In the genomic region with DNA sequence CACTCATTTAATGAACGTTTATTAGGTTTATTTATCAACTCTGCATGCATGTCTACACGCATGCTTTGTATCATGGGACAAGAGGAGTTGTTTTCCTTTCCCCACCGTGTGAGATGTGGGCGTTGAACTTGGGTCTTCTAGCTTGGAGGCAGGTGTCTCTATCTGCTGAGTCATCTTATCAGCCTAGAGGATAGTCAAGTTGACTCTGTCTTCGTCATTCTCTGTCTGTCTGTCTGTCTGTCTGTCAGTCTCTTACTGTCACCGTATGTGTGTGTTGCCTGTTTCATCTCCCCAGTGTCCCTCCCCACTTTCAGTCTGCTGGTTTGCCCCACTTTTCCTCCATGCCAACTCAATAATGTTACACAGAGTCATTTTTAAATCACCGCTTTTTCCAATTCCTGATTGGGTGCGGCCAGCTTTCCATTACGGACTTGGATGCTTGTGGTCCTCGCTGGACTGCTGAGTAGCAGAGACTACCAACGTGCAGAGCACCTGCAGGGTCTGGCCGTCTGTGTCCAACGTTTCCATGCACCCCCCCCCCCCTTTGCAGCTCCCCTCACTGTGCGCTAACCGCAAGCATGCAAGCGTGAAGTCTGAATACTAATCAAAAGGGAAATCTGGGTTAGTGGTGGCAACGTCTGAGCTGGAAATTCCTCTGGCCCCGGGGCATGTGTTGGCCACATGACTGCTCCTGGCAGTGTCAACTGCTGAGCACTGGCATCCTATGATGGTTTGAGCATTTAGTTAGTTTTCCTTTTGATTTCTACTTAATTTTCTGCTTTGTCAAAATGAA, we compare ENCODE assay signal across 11 mouse cellular contexts.
A peak's percentile ranks its signal among the peaks of the same experiment; 100 is the strongest.
DNase-seq lines count a peak whose midpoint lies in the region; ATAC-seq and TF ChIP-seq lines count a peak whose summit lies in the region.
"Had no signal": no experiment of that assay in that cellular context is flagged by ENCODE, and none has a peak within 500 bp of the region (broad histone marks: within the 10 kb centered on the region; RNA-seq: fewer than 3 reads in every experiment).

No protein-coding gene starts in this region.

- peak; percentile 4 to 5 for DNase-seq in cerebellum, adult 18-20 months
- no peak for DNase-seq in cerebellum, adult 8-10 months
- DNase-seq in kidney, adult 2 months, result peak; percentile 12
- DNase-seq in kidney, adult 18-20 months, result no peak
- peak; percentile 41 for DNase-seq in Patski (ENCODE audit: low read depth, low spot score)
- peak; percentile 13 for DNase-seq in forelimb bud, embryonic 11.5 days (ENCODE audit: low read depth, low spot score)
- no peak for DNase-seq in right cerebral cortex, postnatal 14 days
- no peak for DNase-seq in heart, postnatal 10 days
- DNase-seq: layer of hippocampus, postnatal 36 days; liver, embryonic 13.5 days had no signal

- intact Hi-C loops in heart, postnatal 10 days (cut with DNase I), result no loop called here

- POLR2A ChIA-PET in Patski (lab: Charles Lee), result interaction anchor here (0.6 kb wide), 1 partner anchor 69 kb away, joined by 3 read pairs; no protein-coding TSS in a partner anchor

- 67% methylated on average over 18 of the region's 18 CpGs for WGBS in kidney, adult 2 months

- TF ChIP-seq CTCF in kidney, adult 2 months (conservative IDR thresholded peaks at IDR 0.05; ENCODE audit: insufficient read depth, insufficient read length, low read depth, low read length), result no peak
- no peak for TF ChIP-seq CTCF in Patski (IDR thresholded peaks at IDR 0.05)

- peak; percentile 47 for ATAC-seq in Patski

- no peaks in the 10 kb centered on the region for H3K4me1 ChIP-seq in kidney, adult 2 months (ENCODE audit: control insufficient read depth, insufficient read depth, low read length)
- H3K4me1 ChIP-seq: liver, embryonic 13.5 days had no signal

- H3K36me3 ChIP-seq in kidney, adult 2 months (ENCODE audit: control insufficient read depth, insufficient read depth, low read length), result no peaks in the 10 kb centered on the region
- H3K36me3 ChIP-seq: liver, embryonic 13.5 days had no signal

- CTCF ChIA-PET in Patski (lab: Charles Lee), result no interaction called here

- no peak overlapping the region for H3K4me3 ChIP-seq in kidney, adult 2 months (ENCODE audit: insufficient read depth, low read depth, low read length)
- H3K4me3 ChIP-seq: heart, adult 2 months; liver, embryonic 13.5 days had no signal

- in situ Hi-C loops in Patski (cut with MboI; ENCODE audit: low pct_unique_long_range_greater_than_20kb), result no loop called here

- H3K27ac ChIP-seq in kidney, adult 2 months (ENCODE audit: insufficient read depth, low read depth, low read length), result no peak overlapping the region
- H3K27ac ChIP-seq: heart, adult 2 months; liver, embryonic 13.5 days had no signal

- no peak for TF ChIP-seq POLR2A in kidney, adult 2 months (IDR thresholded peaks at IDR 0.05; ENCODE audit: low read depth, low read length)

- H3K27me3 ChIP-seq in kidney, adult 2 months (replicated peaks; ENCODE audit: control insufficient read depth, insufficient read depth, low read length), result no peaks in the 10 kb centered on the region
- H3K27me3 ChIP-seq in Patski, result no peaks in the 10 kb centered on the region
- H3K27me3 ChIP-seq: liver, embryonic 13.5 days had no signal

Comparison
In these comparisons a context has a peak if more than half of its experiments do, and no peak if none do; other contexts are left out.
1. DNase-seq: peak in cerebellum, adult 18-20 months (2 of 2), kidney, adult 2 months (single experiment), Patski (single experiment) and forelimb bud, embryonic 11.5 days (single experiment); none in cerebellum, adult 8-10 months (single experiment), kidney, adult 18-20 months (single experiment), right cerebral cortex, postnatal 14 days (single experiment) and heart, postnatal 10 days (0 of 2).